Mouse (Mus musculus) macrophage (primary cell): Measurements from ENCODE around the gene Taar7e. TPM values are rescaled to one million over a fixed set of nuclear protein-coding genes. Genes with fewer than 3 reads are reported as not detected.

Experiments used
- H3K27ac ChIP-seq: fragments of 350-480 bp; formaldehyde crosslinking; 2 replicates; pipeline ENCODE4 v1.9.0; 2021
- H3K36me3 ChIP-seq: fragments of 350-480 bp; formaldehyde crosslinking; 2 replicates; pipeline ENCODE4 v1.9.0; 2021; ENCODE audit errors: inconsistent target
- H3K4me3 ChIP-seq: fragments of 350-480 bp; formaldehyde crosslinking; 2 replicates; pipeline ENCODE4 v1.9.0; 2021; ENCODE audit errors: inconsistent target
- H3K79me2 ChIP-seq: fragments of 350-480 bp; formaldehyde crosslinking; 2 replicates; pipeline ENCODE4 v1.9.0; 2021; ENCODE audit errors: inconsistent target
- WGBS: methylation state at CpG from one replicate; pipeline ENCODE4 v1.1.7; 2026; ENCODE audit warnings: inconsistent platforms; ENCODE audit not compliant: missing documents; 5-methylcytosine and 5-hydroxymethylcytosine counted together
- polyA plus RNA-seq: library from polyadenylated mRNA; stranded (reverse); fragments of 250-400 nt; gene quantifications from 3 replicates; pipeline ENCODE4 v1.2.4, GENCODE M21; 2018; ENCODE audit warnings: inconsistent platforms

Gene Taar7e
- polyA plus RNA-seq, 1 experiment from 2014 or later = not detected

GRCm38 (mm10) chr10:24085936-24086335 is 48.5 kb downstream of the Taar7e start:
- Histone ChIP-seq H3K36me3 (no peaks in the 10 kb centered on the region), H3K27ac (peak overlapping the region; percentile 68), H3K4me3 (no peak overlapping the region), H3K79me2 (no peaks in the 10 kb centered on the region)
- 97% methylated on average over 5 of the region's 5 CpGs for WGBS

GRCm38 (mm10) chr10:24086555-24086954 is 49.1 kb downstream of the Taar7e start:
- WGBS = 61% methylated on average over 5 of the region's 5 CpGs
- no peaks in the 10 kb centered on the region for H3K79me2 ChIP-seq
- H3K27ac ChIP-seq = peak overlapping the region; percentile 68
- H3K4me3 ChIP-seq = no peak overlapping the region
- H3K36me3 ChIP-seq = no peaks in the 10 kb centered on the region

- 71% methylated on average over 2 of the region's 2 CpGs for WGBS
- peak overlapping the region; percentile 68 for H3K27ac ChIP-seq
Measured at GRCm38 (mm10) chr10:24087168-24087567, 49.8 kb downstream of the Taar7e start.

More at GRCm38 (mm10) chr10:24087168-24087567, 49.8 kb downstream of the Taar7e start:
- Histone ChIP-seq H3K4me3 (no peak overlapping the region), H3K79me2 (no peaks in the 10 kb centered on the region), H3K36me3 (no peaks in the 10 kb centered on the region)

Other genes with a start within 250 kb of the Taar7e start
- gene Slc18b1, start 240.6 kb upstream of the Taar7e start, polyA plus RNA-seq = 1.3 to 1.5 TPM (median 1.4 TPM) in 3 replicates
- 0.67 to 5.3 TPM (median 1.7 TPM) in 3 replicates for gene Vnn3, start 186.2 kb upstream of the Taar7e start, polyA plus RNA-seq
- gene Vnn1, start 142.9 kb upstream of the Taar7e start, polyA plus RNA-seq = not detected in 3 replicates
- not detected in 3 replicates for gene Taar1, start 117.3 kb upstream of the Taar7e start, polyA plus RNA-seq
- not detected in 3 replicates for gene Taar2, start 99.0 kb upstream of the Taar7e start, polyA plus RNA-seq
- gene Taar3, start 88.1 kb upstream of the Taar7e start, polyA plus RNA-seq = not detected in 3 replicates
- gene Taar4, start 77.1 kb upstream of the Taar7e start, polyA plus RNA-seq = not detected in 3 replicates
- not detected in 3 replicates for gene Taar5, start 66.9 kb upstream of the Taar7e start, polyA plus RNA-seq
- gene Taar6, start 52.0 kb upstream of the Taar7e start, polyA plus RNA-seq = not detected in 3 replicates
- gene Taar7a, start 44.1 kb upstream of the Taar7e start, polyA plus RNA-seq = not detected in 3 replicates
- gene Taar7b, start 37.7 kb upstream of the Taar7e start, polyA plus RNA-seq = not detected in 3 replicates
- gene Taar7d, start 10.4 kb upstream of the Taar7e start, polyA plus RNA-seq = not detected in 3 replicates
- gene Taar7f, start 11.9 kb downstream of the Taar7e start, polyA plus RNA-seq = not detected in 3 replicates
- gene Taar8a, start 38.9 kb downstream of the Taar7e start, polyA plus RNA-seq = not detected in 3 replicates
- not detected in 3 replicates for gene Taar8b, start 54.7 kb downstream of the Taar7e start, polyA plus RNA-seq
- not detected in 3 replicates for gene Taar8c, start 64.3 kb downstream of the Taar7e start, polyA plus RNA-seq
- not detected in 3 replicates for gene Taar9, start 71.9 kb downstream of the Taar7e start, polyA plus RNA-seq
- 163 to 202 TPM (median 186 TPM) in 3 replicates for gene Stx7, start 111.7 kb downstream of the Taar7e start, polyA plus RNA-seq
- not detected in 3 replicates for gene Moxd1, start 185.9 kb downstream of the Taar7e start, polyA plus RNA-seq